15 mouse cellular contexts compared by ENCODE assay signal in genomic region chr13:60054081-60054480, GRCm38 (mm10).
A peak's percentile ranks its signal among the peaks of the same experiment; 100 is the strongest.
DNase-seq lines count a peak whose midpoint lies in the region; ATAC-seq and TF ChIP-seq lines count a peak whose summit lies in the region.
"Had no signal": no experiment of that assay in that cellular context is flagged by ENCODE, and none has a peak within 500 bp of the region (broad histone marks: within the 10 kb centered on the region; RNA-seq: fewer than 3 reads in every experiment).

No protein-coding gene starts in this region.

- H3K36me3 ChIP-seq in kidney, adult 2 months (ENCODE audit: control insufficient read depth, insufficient read depth, low read length) = no peaks in the 10 kb centered on the region
- no peaks in the 10 kb centered on the region for H3K36me3 ChIP-seq in kidney, embryonic 16.5 days (ENCODE audit: insufficient read depth, low read length)
- no peaks in the 10 kb centered on the region for H3K36me3 ChIP-seq in C2C12 (ENCODE audit: control insufficient read depth, insufficient read depth)
- H3K36me3 ChIP-seq in limb, embryonic 12.5 days = no peaks in the 10 kb centered on the region
- H3K36me3 ChIP-seq in midbrain, embryonic 10.5 days = no peaks in the 10 kb centered on the region
- H3K36me3 ChIP-seq: G1E; lung, embryonic 15.5 days had no signal

- TF ChIP-seq CTCF in gastrocnemius, adult 2 months (IDR thresholded peaks at IDR 0.05) = no peak
- TF ChIP-seq CTCF in kidney, adult 2 months (conservative IDR thresholded peaks at IDR 0.05; ENCODE audit: insufficient read depth, insufficient read length, low read depth, low read length) = no peak
- TF ChIP-seq CTCF in C2C12 (IDR thresholded peaks at IDR 0.05; ENCODE audit: control insufficient read depth, insufficient read depth, insufficient read length) = no peak

- H3K79me2 ChIP-seq in C2C12 (ENCODE audit: control insufficient read depth, insufficient read depth) = no peaks in the 10 kb centered on the region

- no peaks in the 10 kb centered on the region; the same call in 1 of the 2 replicates for H3K4me1 ChIP-seq in kidney, adult 2 months (ENCODE audit: control insufficient read depth, insufficient read depth, low read length)
- peaks cover 5% of the 10 kb centered on the region; the same call in 1 of the 2 replicates for H3K4me1 ChIP-seq in kidney, embryonic 16.5 days (ENCODE audit: insufficient read depth, low read length)
- peaks cover 50% of the 10 kb centered on the region for H3K4me1 ChIP-seq in limb, embryonic 12.5 days (replicated peaks)
- H3K4me1 ChIP-seq in midbrain, embryonic 10.5 days = peaks cover 18% of the 10 kb centered on the region

- intact Hi-C loops in gastrocnemius, adult 2 months (cut with DNase I) = no loop called here

- H3ac ChIP-seq in C2C12 (ENCODE audit: control insufficient read depth, insufficient read length, low read depth) = no peak overlapping the region

- H3K79me3 ChIP-seq in C2C12 (ENCODE audit: low read depth) = no peaks in the 10 kb centered on the region

- H3K9ac ChIP-seq in kidney, embryonic 16.5 days (replicated peaks; ENCODE audit: low read length) = no peak overlapping the region
- H3K9ac ChIP-seq in limb, embryonic 12.5 days (replicated peaks) = no peak overlapping the region
- H3K9ac ChIP-seq: lung, embryonic 15.5 days had no signal

- WGBS in kidney, adult 2 months = 66% methylated on average over 9 of the region's 9 CpGs
- WGBS in kidney, embryonic 16.5 days = 49% methylated on average over 9 of the region's 9 CpGs
- WGBS in limb, embryonic 12.5 days = 34% methylated on average over 9 of the region's 9 CpGs
- WGBS in midbrain, embryonic 10.5 days = 77% methylated on average over 9 of the region's 9 CpGs

- no peaks in the 10 kb centered on the region for H3K27me3 ChIP-seq in kidney, adult 2 months (replicated peaks; ENCODE audit: control insufficient read depth, insufficient read depth, low read length)
- H3K27me3 ChIP-seq in kidney, embryonic 16.5 days (ENCODE audit: insufficient read depth, low read length) = no peaks in the 10 kb centered on the region
- H3K27me3 ChIP-seq in C2C12 (ENCODE audit: control insufficient read depth, insufficient read depth, insufficient read length) = no peaks in the 10 kb centered on the region
- no peaks in the 10 kb centered on the region for H3K27me3 ChIP-seq in limb, embryonic 12.5 days
- H3K27me3 ChIP-seq in midbrain, embryonic 10.5 days (ENCODE audit: low read depth, poor library complexity, severe bottlenecking) = no peaks in the 10 kb centered on the region
- H3K27me3 ChIP-seq: lung, embryonic 15.5 days had no signal

- no peak for TF ChIP-seq POLR2A in kidney, adult 2 months (IDR thresholded peaks at IDR 0.05; ENCODE audit: low read depth, low read length)

- ATAC-seq in kidney, embryonic 16.5 days (ENCODE audit: low FRiP score, low TSS enrichment) = no peak
- no peak for ATAC-seq in limb, embryonic 12.5 days (ENCODE audit: insufficient number of reproducible peaks, insufficient read depth, low FRiP score, low TSS enrichment, low read depth)
- ATAC-seq in megakaryocyte, adult 5-6 weeks (ENCODE audit: poor library complexity, severe bottlenecking) = no peak
- ATAC-seq: forebrain, embryonic 16.5 days had no signal

- peak overlapping the region; percentile 71 for H3K27ac ChIP-seq in gastrocnemius, adult 2 months
- H3K27ac ChIP-seq in kidney, adult 2 months (ENCODE audit: insufficient read depth, low read depth, low read length) = no peak overlapping the region
- H3K27ac ChIP-seq in kidney, embryonic 16.5 days (ENCODE audit: low read length) = no peak overlapping the region
- peak overlapping the region; percentile 50 for H3K27ac ChIP-seq in limb, embryonic 12.5 days
- no peak overlapping the region for H3K27ac ChIP-seq in midbrain, embryonic 10.5 days (replicated peaks)
- H3K27ac ChIP-seq: lung, embryonic 15.5 days had no signal

- no peak overlapping the region for H3K4me2 ChIP-seq in kidney, embryonic 16.5 days (replicated peaks; ENCODE audit: low read depth, low read length)
- no peak overlapping the region for H3K4me2 ChIP-seq in limb, embryonic 12.5 days
- H3K4me2 ChIP-seq: lung, embryonic 15.5 days had no signal

- no peak overlapping the region for H3K4me3 ChIP-seq in gastrocnemius, adult 2 months
- no peak overlapping the region for H3K4me3 ChIP-seq in kidney, adult 2 months (ENCODE audit: insufficient read depth, low read depth, low read length)
- no peak overlapping the region for H3K4me3 ChIP-seq in kidney, embryonic 16.5 days (ENCODE audit: low read length)
- H3K4me3 ChIP-seq in C2C12 (ENCODE audit: insufficient read depth, poor library complexity, severe bottlenecking) = no peak overlapping the region
- H3K4me3 ChIP-seq in limb, embryonic 12.5 days (replicated peaks) = no peak overlapping the region
- no peak overlapping the region for H3K4me3 ChIP-seq in midbrain, embryonic 10.5 days
- H3K4me3 ChIP-seq: lung, embryonic 15.5 days had no signal

- DNase-seq in gastrocnemius, adult 2 months = peak; percentile 49
- no peak for DNase-seq in gastrocnemius, postnatal 10 days
- peak; percentile 56 for DNase-seq in kidney, adult 2 months
- DNase-seq in midbrain, embryonic 10.5 days (ENCODE audit: low spot score) = no peak
- DNase-seq: adrenal gland, postnatal 14 days; cerebellum, adult 9-10 months; right cerebral cortex, postnatal 4 days; thymus, adult 18-20 months had no signal

- H3K9me3 ChIP-seq in kidney, embryonic 16.5 days (ENCODE audit: low read length) = no peaks in the 10 kb centered on the region
- no peaks in the 10 kb centered on the region for H3K9me3 ChIP-seq in limb, embryonic 12.5 days
- H3K9me3 ChIP-seq in midbrain, embryonic 10.5 days (replicated peaks) = no peaks in the 10 kb centered on the region
- H3K9me3 ChIP-seq: lung, embryonic 15.5 days had no signal

TF ChIP-seq in C2C12, 6 proteins besides CTCF, POLR2A, EP300 and RAD21:
- TF ChIP-seq MYOG (IDR thresholded peaks at IDR 0.05; ENCODE audit: control insufficient read depth, extremely low read depth, insufficient read length) = no peak
- peak; percentile 57 for TF ChIP-seq CEBPB (IDR thresholded peaks at IDR 0.05; ENCODE audit: low read depth)

Comparison
In these comparisons a context has a peak if more than half of its experiments do, and no peak if none do; other contexts are left out.
1. DNase-seq: peak in gastrocnemius, adult 2 months (single experiment) and kidney, adult 2 months (single experiment); none in gastrocnemius, postnatal 10 days (single experiment) and midbrain, embryonic 10.5 days (single experiment).
2. H3K27ac ChIP-seq: peak in gastrocnemius, adult 2 months (single experiment) and limb, embryonic 12.5 days (single experiment); none in kidney, adult 2 months (single experiment), kidney, embryonic 16.5 days (single experiment) and midbrain, embryonic 10.5 days (single experiment).